Mouse (Mus musculus) embryo, embryonic 9.5 days (tissue): ENCODE measurements around the gene Scn5a.
A peak's percentile ranks its signal among the peaks of the same experiment; 100 is the strongest.

Experiments
- DNase-seq: peaks from one replicate; pipeline ENCODE4 v3.0.0-alpha.2; 2017; ENCODE audit errors: extremely low spot score

The Scn5a gene

GRCm38 (mm10) chr9:119564803-119565202, 14.0 kb downstream of the Scn5a start:
- DNase-seq: no peak

GRCm38 (mm10) chr9:119563617-119564016, 15.2 kb downstream of the Scn5a start:
- no peak for DNase-seq

DNA sequence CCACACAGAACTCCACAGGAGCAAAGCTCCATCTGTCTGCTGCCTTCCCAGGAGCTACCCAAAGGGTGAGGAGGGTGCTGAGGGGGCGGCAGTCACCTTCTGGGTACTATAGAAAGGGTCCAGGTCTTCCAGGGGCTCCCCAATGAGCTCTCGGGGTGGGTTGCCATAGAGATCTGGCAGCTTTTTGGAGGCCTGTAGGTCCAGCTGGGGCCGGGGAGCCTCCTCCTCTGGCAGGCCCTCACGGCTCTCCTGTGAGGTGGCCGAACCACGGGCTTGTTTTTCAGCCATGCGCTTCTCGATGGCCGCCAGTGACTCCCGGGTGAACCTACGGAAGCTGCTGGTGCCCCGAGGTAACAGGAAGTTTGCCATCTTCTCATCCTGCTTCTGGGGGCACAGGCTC, 16.6 kb downstream of the Scn5a start:
- no peak for DNase-seq

DNA sequence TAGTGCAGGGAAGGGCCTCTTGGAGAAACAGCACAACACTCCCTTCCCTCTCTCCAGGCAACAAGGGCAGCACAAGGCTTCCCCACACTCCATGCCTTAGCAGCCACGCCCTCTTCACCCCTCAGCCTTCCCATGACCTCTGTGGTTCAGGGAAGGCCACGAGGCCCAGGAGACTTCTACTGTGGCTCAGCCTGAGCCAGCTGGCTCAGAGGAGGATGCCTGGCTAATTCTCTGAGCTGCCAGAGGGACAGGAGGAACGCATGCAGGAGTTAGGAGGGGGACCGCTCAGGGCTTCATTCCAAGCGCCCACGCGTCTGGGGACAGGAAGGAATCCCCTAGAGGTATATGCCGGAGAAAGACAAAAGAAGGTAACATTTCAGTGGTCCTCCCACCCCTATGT, 17.1 kb downstream of the Scn5a start:
- DNase-seq: no peak

- no peak for DNase-seq
Measured at GRCm38 (mm10) chr9:119559537-119560276, 19.1 kb downstream of the Scn5a start.

- peak; percentile 58 for DNase-seq
Measured at GRCm38 (mm10) chr9:119558119-119558854, 20.5 kb downstream of the Scn5a start.

DNA sequence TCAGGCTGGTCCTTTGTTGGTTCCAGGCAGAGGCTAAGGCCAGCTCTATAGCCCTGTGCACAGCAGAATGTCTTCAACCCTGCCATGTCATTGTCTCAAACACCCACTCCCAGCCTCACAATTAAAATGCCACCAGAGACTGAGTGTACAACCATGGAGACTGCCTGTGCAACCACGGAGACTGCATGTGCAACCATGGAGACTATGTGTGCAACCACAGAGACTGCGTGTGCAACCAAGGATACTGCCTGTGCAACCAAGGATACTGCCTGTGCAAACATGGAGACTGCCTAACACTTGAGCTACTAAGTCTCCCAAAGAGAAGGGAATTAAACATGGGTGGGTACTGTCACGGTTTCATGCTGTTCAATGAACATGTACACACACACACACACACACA, 22.8 kb downstream of the Scn5a start:
- DNase-seq: no peak

DNA sequence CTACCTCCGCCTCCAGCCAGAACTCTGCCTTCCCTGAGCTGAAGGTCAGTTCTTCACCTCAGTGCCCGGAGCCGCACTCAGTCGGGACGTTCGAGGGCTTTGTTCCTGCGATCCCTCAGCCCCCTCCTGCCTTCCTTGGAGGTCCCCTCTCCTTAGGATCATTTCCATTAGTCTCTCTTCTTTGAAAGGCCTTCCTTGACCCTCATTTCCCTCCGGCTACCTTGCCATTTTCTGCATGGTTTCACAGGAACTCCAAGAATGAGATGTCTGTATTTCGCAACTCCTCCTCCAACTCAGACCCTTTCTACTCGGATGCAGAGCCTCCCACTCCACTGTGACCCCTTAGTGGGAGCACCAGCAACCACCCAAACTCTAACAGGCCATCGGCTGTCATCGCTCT, 31.3 kb downstream of the Scn5a start:
- no peak for DNase-seq

GRCm38 (mm10) chr9:119547128-119547527, 31.7 kb downstream of the Scn5a start:
- no peak for DNase-seq

GRCm38 (mm10) chr9:119540726-119541125, 38.1 kb downstream of the Scn5a start:
- no peak for DNase-seq

GRCm38 (mm10) chr9:119537823-119538222, 41.0 kb downstream of the Scn5a start:
- no peak for DNase-seq

GRCm38 (mm10) chr9:119531684-119532417, 47.0 kb downstream of the Scn5a start:
- no peak for DNase-seq

- DNase-seq: no peak
Measured at GRCm38 (mm10) chr9:119524511-119524910, 54.3 kb downstream of the Scn5a start.

GRCm38 (mm10) chr9:119523301-119523700, 55.5 kb downstream of the Scn5a start:
- no peak for DNase-seq

DNA sequence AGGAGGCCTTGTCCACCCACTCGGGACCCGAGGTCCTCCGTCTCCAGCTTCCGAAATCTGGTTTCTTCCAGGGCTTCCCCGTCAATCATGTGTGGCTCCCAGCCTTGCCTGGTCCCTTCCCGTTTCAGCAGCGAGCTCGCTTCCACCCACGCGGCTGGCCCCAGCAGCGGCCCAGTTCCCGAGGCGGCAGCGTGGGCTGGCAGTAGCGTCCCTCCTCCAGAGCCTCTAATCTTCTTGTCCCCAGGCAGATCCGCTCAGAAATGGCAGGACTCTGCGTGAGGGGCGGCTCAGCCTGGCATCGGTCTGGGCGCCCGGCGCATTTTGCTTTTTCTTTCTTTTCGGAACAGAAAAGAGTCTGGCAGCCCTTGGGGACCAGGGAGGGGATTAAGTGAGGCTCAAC, 59.7 kb downstream of the Scn5a start:
- DNase-seq: no peak

- no peak for DNase-seq
Measured at GRCm38 (mm10) chr9:119518177-119518576, 60.6 kb downstream of the Scn5a start.

DNA sequence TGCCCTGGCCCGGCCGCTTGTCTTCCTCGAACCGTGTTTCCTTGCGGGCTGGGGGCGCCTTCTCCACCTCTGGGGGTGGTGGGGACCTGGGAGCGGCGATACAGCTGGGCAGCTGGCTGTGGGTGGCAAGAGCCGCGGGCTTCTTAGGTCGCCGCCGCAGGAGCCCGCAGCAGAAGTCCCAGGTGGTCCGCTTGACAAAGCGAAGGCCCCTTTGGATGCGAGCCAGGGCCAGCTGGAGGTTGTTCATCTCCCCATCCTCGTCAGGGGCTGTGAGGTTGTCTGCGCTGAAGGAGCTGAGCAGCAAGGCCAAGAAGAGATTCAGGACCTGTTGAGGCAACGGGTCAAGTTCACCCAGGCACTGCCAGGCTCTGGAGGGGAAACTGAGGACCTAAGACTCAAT, 61.3 kb downstream of the Scn5a start:
- no peak for DNase-seq

- DNase-seq: no peak
Measured at GRCm38 (mm10) chr9:119516815-119517214, 62.0 kb downstream of the Scn5a start.

DNA sequence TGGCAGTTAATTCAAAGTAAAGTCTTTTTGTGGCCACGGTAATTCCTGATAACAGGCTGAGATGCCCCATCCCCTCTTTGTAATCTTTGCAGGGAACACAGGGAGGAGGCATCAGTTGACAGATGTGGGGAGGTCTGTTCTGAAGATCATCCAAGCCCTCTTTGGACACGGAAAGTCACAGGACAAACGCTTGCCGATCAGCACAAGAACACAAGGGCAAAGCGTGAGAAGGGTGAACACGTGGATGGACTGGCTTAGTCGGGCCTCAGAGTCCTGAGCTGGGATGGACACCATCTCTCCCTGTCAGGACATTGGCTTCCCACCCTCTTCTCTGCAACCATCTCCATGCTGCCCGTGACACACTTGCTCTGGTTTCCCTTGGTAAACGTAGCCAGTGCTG, 63.4 kb downstream of the Scn5a start:
- no peak for DNase-seq

GRCm38 (mm10) chr9:119514986-119515385, 63.8 kb downstream of the Scn5a start:
- DNase-seq: no peak

- no peak for DNase-seq
Measured at GRCm38 (mm10) chr9:119513816-119514215, 65.0 kb downstream of the Scn5a start.

GRCm38 (mm10) chr9:119512993-119513392, 65.8 kb downstream of the Scn5a start:
- DNase-seq: no peak

GRCm38 (mm10) chr9:119510902-119511301, 67.9 kb downstream of the Scn5a start:
- no peak for DNase-seq
